Mouse (Mus musculus): Measurements from ENCODE around the gene Hip1r.

The Hip1r gene

DNA sequence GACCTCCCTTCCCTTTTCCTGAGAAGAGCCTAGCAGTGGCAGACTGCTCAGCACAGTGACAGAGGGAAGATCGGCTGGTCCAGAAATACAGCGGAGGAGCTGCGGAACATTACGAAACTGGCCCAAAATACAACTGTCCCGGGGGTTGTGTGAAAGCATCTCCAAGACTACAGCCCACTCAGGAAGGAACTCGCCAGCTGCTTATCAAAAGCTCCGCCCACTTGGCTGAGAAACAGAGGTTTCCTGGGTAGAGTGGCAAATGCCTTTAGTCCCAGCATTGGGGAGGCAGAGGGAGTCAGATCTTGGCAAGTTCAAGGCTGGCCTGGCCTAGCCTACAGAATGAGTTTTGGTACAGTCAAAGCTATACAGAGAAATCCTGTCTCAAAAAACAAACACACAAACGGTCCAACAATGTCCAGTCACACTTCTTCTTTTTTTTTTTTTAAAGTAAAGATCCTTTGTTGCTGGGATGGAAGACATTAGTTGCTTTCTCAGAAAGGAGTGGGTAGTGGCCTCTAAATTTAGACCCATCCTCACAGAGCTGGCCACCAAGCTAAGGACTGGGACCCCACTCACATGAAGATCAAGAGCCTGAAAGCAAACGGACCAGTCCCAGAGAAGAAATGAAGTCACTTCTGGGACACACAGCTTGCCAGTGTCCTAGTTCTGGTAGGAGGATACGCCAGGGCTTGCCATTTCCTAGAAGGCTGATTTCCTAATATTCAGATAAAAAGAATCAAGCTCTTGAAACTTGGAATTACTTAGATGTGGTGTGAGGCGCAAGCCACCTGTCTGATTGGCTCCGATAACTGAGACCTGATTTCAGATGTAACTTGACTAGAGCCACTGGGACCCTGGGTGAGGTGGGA, 46.2 kb downstream of the Hip1r start:
- peak; percentile 85 to 89 for DNase-seq

DNA sequence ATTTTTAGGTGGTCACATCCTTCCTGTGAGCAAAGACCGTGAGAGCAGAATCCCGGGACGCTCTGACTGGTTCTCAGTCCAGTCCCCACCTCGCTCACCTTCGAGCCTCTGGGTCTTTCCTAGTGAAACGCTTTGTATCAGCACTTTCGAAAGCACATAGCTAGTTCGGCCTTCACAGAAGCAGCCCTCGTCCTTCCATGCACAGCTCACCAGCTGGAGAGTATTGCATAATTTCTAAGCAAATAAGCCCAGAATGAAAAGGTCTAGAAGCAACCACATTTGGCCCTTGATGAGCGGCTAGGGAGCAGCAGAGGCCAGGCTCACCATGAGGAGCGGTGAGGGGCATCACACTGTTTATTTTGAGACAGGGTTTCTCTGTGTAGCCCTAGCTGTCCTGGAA, 47.7 kb downstream of the Hip1r start:
- peak; percentile 54 to 75 for DNase-seq

DNA sequence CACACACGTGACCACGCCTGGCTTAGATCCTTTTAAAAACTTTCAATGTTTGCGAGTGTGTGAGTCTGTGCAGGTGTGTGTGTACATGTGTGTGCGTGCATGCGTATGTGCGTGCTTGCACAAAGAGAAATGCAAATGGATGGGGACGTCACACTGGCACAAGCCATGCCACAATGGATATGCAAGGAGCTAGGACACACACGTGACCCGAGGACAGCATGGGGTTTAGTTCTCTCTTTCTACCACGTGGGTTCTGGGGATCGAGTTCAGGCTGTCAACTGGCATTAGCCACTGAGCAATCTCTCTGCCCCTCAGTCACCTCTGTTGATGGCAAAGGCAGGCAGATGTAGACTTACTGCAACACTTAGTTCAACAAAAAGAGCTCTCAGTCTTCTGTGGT, 48.3 kb downstream of the Hip1r start:
- DNase-seq: no peak

DNA sequence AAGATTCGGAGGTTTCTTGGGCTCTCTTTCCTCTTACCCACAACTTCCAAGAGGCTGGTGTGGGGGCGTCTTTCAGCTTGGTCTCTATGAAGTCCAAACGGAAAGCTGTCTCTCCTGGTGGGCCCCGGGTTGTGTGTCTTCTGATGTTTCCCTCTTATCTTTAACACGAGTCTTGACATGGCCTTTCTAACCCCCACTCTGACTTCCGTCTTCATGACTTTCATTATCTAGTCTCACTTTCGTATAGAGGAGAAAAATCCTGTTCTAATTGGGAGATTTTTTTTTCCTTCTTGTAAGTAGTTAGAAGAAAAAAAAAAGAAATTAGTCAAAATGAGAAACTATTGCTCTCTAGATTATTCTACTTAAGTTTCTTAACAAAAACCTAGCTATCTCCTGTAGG, 48.9 kb downstream of the Hip1r start:
- no peak for DNase-seq

DNA sequence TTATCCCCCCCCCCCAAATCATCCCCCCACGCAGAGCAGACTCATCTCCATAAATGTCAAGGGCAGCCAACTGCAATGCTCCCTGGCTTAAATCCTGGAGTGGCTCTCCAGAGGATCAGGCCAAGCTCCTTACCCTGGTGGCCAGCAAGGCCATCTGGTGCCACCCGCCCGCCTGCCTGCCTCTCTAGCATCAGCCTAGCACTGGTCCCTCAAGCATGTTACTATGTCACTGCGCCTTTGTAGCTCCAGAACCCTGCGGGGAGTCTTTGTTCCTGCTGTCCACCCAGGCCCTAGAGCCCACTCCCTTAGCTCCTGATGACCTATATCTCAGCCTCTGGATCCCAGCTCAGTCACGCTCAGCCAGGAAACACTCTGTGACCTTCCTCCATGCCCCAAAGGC, 51.2 kb downstream of the Hip1r start:
- DNase-seq: no peak

DNA sequence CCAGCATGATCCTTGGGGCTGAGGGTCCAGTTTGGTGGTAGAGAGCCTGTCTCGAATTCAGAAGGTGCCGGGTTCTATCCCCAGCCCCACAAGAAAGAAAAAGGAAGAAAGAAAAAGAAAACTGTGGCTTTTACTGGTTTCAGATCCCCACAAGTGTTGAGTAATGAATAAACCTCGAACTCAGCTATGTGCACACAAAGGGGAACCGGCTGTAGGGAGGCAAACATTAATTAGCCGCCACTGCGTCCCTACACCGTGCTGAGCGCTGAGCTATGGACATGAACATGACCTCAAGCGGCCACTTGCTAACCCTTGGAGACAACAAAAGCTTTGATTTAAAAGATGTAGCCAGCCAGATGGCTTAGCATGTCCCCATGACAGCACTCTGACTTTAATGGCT, 51.7 kb downstream of the Hip1r start:
- no peak for DNase-seq

DNA sequence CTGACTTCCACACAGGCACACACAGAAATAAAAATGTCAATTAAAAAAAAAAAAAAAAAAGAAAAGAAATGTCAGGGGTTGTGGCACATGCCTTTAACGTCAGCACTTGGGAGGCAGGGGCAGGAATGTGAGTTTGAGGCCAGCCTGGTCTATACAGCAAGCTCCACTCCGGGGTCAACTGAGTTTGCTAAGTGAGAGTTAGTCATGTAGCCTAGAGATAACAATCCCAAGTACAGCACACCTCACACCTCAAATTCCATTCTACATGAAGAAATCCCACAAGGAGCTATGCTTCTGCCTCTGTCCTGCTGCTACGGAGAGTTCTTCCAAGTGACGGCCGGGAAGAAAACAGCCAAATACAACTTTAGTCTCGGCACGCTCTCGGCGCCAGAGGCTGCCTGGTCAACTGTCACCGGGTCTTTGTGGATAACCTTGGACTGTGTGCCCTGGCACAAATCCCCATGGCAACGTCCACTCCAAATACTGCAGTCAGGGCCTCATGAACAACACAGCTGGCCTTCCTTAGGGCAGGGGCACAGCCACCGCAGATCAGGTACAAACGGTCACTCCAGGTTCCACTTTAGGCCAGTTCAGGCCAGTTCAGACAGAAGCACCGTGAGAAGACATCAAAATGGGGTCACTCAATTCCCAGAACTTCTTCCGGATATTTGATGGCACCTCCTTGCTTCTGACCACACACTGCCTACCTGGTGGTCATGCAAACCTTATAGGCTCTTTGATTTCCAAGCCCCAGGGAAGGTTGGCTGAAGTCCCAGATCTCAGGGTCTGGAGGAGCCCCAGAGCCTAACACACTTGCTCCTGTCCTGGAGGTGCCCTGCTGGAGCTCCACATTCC, 52.4 kb downstream of the Hip1r start:
- DNase-seq: peak; percentile 50 to 65

DNA sequence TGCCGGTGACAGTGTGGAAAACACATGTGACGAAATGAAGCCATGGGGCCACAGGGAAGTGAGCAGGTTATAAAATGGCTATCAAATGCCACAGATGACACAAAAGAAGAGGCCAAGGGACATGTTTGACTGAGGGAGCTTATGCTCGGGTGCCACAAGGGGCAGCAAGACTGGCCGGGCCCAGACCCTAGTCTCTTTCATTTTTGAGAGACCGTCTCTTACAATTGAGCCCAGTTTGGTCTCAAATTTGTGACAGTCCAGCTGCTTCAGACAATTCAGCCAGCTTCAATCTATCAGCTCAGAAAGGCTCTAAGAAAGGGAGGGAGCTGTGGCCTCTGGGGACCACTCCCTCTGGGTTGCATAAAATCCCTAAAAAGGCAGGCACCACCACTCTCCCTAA, 53.1 kb downstream of the Hip1r start:
- DNase-seq: no peak

DNA sequence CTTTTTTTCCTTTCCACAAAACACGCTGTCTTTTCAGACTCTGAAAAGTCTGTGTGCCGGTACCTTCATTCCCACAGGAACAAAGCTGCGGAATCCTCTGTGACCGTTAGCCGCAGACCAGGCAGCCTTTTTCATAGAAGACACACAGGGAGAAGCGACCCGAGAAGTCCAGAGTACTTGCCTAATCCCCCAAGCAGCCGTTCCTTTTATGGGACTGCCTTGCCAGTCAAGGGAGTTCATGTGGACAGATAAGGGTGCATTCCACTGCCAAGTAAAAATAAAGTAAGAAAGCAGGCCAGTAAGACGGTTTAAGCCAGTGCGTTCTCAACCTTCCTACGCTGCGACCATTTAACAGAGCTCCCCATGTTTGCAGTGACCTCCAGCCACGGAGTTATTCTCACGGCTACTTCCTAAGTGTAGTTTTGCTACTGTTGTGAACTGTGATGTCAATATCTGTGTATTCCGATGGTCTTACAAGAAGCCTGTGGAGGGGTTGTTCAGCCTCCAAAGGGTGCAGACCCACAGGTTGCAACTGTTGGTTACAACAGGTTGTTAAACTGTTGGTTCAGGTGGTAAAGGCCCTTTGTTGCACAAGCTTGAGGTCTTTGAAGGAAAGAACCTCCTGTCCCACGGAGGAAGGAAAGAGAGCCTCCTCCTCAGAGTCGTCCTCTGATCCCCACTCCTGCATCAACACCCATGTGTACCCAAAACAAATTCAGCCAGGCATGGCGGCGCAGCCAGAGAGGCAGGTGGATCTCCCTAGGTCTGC, 54.5 kb downstream of the Hip1r start:
- DNase-seq: no peak

DNA sequence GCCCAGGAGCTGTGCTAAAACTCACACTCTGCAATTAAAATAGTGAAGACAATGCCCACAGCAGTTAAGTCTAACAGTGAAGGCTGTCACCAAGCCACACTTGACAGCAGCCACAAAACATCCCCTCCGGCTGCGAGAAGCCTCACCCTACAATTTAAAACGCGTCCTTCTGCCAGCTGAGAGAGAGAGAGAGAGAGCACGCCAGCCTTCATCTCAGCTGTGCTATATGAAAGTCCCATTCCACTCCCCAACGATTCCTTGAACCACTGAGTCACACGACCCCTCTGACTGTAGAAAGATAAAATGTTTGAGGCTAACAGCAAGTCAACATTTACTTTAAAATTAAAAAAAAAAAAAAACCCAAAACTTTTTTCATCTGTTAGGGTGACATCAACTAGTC, 55.3 kb downstream of the Hip1r start:
- DNase-seq: no peak

DNA sequence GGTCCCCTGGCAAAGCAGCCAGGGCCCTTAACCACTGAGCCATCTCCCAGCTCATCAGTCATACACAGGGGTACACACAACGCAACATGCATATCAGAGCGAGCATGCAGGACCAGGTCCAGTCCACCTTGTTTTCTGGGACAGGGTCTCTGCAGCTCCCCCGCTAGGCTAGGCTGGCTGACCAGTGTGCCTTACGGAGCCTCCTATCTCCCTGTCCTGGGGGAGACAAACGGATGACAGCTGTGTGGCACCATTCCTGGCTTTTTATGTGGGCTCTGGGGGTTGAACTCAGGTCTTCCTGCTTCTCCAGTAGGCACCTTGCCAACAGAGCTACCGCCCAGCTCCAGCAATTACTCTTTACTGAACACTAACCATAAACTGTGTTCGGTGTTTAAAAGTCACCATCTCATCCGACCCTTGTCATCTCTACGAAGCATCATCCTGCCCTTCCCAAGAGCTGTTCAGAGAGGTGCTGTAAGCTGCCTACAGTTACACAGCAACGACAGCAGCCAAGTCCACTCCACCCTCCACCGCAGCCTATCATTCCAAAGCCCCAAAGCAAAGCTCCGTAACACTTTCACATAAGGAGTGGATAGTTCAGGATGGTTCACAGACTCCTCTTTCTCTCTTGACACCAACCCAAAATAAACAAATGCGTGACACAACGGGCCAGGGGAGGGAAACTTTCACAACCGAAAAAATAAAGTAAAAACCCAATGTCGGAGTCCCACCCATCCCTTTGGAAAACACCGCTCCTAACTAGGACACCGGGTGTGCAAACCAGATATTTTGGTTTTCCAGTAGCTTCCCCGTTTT, 56.0 kb downstream of the Hip1r start:
- DNase-seq: no peak

DNA sequence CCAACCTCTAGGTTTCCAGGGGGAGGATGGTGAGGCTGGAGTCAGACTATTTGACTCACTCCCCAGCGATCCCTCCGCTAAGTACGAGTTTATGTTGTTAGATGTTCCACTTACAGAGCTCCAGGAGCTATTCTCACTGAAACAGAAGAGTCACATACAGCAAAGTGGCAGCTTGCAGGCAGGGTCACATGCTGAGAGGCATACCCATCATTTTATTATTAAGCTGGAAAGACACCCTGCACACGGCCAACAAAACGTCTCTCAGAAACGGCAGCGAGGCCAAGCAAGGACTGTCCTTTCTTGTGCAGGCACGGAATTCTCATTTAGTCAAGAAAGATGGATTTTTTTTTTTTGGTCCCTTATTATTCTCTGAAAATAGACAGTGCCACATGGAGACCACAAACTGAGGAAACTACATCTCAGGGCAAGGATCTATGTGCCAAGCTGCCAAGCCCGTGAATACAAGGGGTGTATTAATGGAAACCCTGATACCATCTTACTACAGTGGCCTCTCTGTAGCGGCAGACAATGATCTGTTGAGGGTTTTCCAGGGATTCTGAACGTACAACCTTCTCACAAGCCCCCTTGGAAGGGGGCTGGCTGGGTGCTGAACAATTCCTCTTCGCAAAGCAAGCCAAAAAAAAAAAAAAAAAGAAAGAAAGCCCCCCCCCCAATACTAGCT, 57.1 kb downstream of the Hip1r start:
- no peak for DNase-seq

DNA sequence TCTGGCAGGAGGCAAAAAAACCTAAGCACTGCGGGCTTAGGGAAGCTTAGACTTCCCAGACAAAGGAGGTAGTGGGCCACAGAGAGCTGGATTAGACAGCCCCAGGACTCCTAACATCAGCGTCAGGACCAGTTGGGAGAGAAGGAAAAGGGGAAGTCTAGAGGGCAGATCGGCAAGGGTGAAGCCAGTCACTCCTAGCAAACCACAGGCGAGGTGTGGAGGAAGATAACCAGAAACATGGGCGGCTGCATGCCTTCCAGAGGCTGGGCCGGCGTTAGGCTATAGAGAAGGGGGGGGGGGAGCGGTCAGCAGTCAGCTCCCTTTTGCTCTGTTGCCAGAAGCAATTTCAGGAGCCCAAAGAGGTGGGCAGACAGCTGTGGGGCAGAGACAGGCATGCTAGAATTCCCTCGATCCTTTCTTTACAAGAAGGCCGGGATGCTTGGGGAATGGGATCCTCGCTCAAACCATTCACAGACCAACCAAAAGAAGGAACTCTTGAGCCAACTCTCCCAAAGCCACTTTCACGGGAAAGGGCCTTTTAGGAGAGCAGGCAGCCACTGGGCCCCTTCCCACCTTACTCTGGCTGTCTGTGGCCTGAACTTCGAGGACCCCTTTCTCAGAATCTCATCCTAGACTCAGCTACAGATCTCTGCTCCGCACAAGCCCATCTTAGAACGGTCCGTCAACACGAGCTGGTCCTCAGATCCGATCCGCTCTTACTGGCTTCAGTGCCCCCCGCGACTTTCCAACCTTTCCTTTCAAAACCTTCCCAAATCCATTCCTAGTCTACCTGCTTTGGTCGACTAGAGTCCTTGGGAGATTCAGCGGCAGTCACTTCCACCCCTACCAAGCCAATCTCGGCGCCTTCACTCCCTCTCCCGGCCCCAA, 57.9 kb downstream of the Hip1r start:
- DNase-seq: no peak

DNA sequence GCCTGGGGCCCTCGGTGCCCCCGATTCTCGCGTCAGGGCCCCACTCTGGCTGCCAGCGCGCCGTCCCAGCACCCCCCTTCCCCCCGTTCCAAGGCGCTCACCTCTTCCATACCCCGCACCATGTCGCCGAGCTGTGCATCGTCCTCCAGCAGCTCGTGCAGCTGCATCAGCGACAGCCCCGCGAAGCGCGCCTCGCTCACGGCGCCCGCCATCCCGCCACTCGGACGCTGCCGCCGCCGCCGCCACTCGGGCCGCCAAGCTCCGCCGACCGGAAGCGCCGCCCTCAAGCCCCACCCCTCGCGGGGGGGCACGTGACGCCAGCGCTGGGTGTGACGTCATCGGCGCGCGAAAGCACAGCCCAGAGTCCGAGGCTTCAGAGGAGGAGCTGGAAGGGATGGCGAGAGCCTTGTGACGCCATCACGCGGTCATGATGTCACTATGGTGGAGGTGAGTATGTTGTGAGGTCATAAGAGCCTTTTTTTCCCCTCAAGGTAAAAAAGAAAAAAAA, 58.6 kb downstream of the Hip1r start, which contains the start of gene Vps37b:
Gene Vps37b (minus strand): TSS at position 270 of the 508 bp plus-strand sequence.
- DNase-seq: peak; percentile 84 to 89

DNA sequence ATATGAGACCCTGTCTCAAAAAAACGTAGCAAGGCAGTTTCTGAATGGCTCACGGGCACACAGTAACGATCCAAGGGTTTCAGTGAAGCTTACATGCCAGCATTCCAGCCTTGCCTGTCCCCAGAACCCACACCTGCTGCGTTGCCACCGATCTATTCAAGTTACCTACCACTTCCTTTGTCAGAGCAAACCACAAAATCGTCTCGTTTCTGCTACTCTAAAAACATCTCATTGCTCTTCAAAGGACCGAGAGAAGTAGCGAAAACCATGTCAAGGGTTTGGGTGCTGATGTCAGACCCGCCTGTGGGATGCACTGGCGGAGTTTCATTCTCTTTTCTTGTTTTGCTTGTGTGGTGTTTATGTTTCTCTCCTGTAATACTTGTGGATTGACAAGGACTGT, 61.0 kb downstream of the Hip1r start:
- DNase-seq: no peak

DNA sequence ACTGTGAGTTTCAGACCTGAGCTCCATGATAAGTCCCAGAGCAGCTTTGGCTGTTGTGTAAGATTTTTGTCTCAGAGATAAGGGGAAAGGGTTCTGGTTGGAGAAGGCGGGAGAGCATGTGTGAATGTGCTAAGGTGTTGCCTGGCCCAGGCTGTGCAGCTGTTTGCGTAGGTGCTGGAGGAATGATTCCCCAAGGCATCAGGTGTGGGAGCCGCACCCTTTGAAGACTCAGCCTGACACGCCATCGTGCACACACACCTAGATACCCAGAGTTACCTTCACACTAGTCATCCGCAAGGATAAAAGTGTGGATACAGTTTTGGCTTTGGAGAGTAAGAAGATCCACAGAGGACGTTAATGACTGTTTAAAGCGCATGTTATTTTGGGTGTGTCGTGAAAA, 62.0 kb downstream of the Hip1r start:
- no peak for DNase-seq

DNA sequence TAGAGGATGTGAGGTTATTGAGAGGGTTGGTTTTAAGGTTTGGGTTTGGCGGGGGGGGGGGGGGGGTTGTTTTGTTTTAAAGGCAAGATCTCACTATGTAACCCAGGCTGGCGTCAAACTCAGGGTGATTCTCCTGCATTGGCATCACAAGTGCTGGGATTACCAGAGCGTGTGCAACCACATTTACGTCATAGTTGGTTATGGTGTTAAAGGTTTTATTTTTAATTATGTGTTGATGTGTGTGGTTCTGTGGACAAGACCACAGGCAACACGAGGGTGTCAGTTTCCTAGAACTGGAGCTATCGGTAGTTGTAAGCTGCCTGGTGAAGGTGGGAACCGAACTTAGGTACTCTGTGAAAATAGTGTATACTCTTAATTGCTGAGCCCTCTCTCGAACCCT, 62.4 kb downstream of the Hip1r start:
- DNase-seq: no peak

DNA sequence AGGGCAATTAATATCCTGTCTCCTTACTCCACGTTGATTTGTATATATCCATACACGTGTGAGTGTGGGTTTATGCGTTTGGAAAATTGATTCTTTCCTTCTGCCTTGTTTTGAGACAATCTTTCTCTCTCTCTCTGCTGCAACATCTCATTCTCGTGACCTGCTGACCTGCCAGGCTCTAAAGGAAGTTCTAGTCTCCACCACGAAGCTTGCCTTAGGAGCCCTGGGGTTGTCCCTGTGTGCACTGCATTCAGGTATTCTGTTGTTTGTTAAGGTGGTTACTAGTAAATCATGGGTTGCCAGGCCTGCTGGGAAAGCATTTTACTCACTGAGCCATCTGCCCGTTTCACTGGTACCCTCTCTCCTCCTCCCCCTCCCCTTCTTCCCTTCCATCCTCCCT, 62.9 kb downstream of the Hip1r start:
- DNase-seq: no peak

DNA sequence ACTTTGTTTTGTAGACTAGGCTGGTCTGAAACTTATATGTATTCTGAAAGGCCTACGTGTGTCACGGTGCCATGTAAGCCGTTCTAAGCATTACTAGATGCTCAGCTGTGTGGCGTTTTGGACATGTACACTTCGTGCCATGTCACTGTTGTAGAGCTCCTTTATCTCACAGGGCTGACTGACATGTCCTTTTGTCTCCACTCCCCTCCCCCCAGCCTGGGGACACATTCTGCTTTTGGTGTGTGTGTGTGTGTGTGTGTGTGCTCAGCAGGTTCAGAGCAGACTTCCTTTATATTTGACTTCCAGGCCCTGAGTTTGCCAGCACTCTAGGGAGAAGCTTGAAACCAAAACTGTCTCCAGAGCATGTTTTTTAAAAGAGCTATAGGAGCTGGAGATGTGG, 63.4 kb downstream of the Hip1r start:
- no peak for DNase-seq

DNA sequence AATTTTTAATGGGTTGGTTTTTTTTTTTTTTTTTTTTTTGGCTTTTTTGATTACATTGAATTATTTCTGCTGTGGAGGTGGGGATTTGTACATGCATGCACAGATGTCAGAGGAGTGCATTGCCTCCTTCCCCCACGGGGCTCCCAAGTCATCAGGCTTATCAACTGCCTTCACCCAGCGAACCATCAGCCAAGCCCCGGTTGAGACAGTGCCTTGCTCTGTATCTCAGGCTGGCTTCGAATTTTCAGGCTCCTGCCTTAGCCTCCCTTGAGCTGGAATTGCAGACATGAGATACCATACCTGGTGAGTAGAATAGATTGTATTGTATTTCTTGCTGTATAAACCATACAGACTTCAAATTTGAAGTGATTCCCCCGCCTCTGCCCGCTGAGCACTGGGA, 66.2 kb downstream of the Hip1r start:
- DNase-seq: no peak
